Mouse (Mus musculus) gastrocnemius, adult 2 months (tissue): Measurements from ENCODE around the gene Mycbp2. TPM values are rescaled to one million over a fixed set of nuclear protein-coding genes. Genes with fewer than 3 reads are reported as not detected.

Source experiments
- DNase-seq: peaks from one replicate; pipeline ENCODE4 v3.0.0; 2022
- H3K27ac ChIP-seq: fragments of 200-600 bp; 2 replicates; pipeline ENCODE4 v1.8.1; 2022; ENCODE audit warnings: mild to moderate bottlenecking
- H3K4me3 ChIP-seq: fragments of 200-600 bp; 2 replicates; pipeline ENCODE4 v1.8.1; 2022; ENCODE audit warnings: mild to moderate bottlenecking, moderate library complexity
- CTCF ChIP-seq: fragments of 200-600 bp; IDR thresholded peaks from 2 replicates; pipeline ENCODE4 v1.8.1; 2022; ENCODE audit warnings: antibody characterized with exemption, mild to moderate bottlenecking, moderate library complexity
- intact Hi-C: fragments of 180-260 bp; cut with DNase I; formaldehyde crosslinking; loops from one replicate; pipeline ENCODE4 v1.15.1; 2025
- total RNA-seq, 2 experiments: library from RNA; stranded (reverse); gene quantifications; 2 replicates each; pipeline ENCODE4 v1.2.3; 2021

The Mycbp2 gene
- total RNA-seq, 2 experiments from 2014 or later, result 24.4 to 25.6 TPM

DNA sequence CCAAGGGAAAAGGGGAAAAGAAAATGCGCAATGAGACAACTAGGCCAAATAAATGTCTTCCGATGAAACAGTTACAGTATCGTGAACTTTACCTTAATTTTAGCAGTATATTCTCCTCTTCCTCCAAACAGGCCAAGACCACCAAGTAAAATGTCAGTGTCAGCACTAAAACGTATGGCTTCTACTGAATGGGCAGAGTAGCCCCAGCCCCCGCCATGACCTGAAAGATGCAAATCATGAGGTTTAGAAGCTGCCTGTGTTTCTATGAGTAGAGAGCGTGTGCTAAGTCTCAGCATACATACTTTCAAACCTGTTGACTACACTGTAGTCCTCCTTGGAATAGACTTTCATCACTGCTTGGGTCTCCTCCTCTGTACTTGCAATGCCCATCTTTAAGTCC is 104.6 kb downstream of the Mycbp2 start:
- no peak for DNase-seq
- H3K4me3 ChIP-seq, result no peak overlapping the region
- no peak overlapping the region for H3K27ac ChIP-seq
- no peak for TF ChIP-seq CTCF
- intact Hi-C loops, result no loop called here

DNA sequence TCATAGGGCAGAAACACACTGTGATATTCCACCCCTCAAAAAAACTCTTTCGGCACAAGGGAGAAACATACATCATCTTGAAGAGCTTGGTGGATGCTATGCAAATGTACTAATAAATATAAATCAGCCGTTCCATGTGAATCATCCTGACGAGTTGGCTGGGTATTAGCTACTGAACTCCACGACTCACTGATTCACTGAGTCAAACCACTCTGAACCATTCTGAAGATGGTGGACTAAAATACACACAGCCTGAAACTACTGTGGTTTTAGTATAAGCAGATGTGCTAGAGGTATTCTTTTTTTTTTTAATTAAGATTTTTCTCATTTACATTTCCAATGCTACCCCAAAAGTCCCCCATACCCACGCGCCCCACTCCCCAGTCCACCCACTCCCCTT is 111.8 kb downstream of the Mycbp2 start:
- Histone ChIP-seq H3K4me3 (no peak overlapping the region), H3K27ac (no peak overlapping the region)
- TF ChIP-seq CTCF, result no peak
- no peak for DNase-seq
- intact Hi-C loops, result no loop called here

DNA sequence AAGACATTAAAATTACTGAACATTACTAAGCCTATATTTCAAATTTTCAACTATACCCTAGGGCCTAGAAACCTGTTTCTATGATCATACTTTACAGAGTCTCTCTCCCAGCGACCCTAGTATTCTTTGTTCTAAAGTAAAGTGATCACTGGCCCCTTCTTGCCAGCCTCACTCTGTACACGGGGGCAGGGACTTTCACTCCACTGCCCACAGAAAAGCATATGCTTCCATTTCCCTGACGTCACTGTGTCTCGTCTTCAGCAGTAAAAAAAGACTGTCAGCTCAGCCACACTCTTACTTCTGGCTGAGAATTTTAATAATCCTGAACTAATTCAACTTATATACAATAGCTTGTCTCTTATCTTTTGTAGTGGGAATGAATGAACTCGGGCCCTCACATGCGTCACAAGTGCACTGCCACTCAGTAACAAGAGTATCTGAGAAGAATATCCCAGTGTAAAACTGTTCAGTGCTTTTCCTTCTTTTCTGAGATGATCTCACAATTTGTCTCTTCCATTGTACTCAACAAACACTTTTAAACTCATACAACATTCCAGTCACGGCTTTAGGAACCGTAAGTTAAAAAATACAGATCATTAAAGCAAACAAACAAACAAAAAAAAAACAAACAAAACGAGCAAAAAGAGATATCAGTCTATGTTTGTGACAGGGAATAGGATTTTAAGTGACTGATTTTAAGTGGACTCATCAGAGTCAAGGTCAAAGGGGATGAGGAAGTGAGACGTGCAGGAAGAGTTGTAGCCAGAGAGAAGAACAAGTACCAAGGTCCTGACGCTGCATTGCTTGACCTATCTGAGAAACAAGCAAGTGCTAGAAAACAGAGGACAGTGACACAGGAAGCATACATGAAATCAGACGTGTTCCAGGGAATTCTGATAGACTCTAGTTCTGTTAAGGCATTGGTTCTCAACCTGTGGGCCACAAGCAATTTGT is 112.7 kb downstream of the Mycbp2 start:
- no peak for TF ChIP-seq CTCF

DNA sequence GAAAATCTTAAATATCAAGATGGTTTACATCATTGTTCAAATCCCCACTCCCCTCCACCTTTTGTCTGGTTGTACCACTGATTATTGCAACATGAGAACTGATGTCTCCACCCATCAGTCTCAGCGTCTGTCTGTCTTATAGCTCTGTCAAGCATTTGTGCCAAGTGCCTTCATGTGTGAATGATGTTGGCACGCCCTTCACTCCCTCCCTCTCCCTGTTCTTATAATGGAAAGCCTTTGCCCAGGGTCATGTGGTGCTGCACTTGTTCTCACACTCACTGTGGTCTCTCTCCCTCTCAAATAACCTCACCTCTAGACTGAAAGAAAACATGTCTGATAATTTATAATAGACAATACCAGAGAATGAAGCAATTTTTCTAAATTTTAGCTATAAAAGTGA is 124.3 kb downstream of the Mycbp2 start:
- intact Hi-C loops, result no loop called here
- Histone ChIP-seq H3K27ac (no peak overlapping the region), H3K4me3 (no peak overlapping the region)
- no peak for TF ChIP-seq CTCF
- no peak for DNase-seq

More for the DNA sequence above, 112.7 kb downstream of the Mycbp2 start:
- H3K4me3 ChIP-seq, result no peak overlapping the region
- intact Hi-C loops, result no loop called here
- H3K27ac ChIP-seq, result no peak overlapping the region
- no peak for DNase-seq

DNA sequence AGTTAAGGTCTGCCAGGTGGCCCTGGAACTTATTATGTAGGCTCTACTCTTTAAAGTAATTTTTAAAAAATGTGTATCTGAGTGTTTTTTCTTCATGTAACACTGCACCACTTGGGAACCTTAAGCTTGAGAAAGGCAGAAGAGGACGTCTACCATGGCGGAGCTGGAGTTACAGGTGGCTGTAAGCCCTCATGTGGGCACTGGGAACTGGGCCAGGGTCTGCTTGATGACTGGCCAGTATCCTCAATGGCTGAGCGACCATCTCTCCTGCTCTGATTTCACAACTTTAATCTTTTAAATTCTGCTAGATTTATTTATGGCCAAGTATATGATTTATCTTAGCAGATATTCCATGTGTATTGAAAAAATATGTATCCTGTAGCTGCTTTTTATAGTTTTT is 124.9 kb downstream of the Mycbp2 start:
- intact Hi-C loops, result no loop called here
- TF ChIP-seq CTCF, result no peak
- Histone ChIP-seq H3K4me3 (no peak overlapping the region), H3K27ac (no peak overlapping the region)
- no peak for DNase-seq

DNA sequence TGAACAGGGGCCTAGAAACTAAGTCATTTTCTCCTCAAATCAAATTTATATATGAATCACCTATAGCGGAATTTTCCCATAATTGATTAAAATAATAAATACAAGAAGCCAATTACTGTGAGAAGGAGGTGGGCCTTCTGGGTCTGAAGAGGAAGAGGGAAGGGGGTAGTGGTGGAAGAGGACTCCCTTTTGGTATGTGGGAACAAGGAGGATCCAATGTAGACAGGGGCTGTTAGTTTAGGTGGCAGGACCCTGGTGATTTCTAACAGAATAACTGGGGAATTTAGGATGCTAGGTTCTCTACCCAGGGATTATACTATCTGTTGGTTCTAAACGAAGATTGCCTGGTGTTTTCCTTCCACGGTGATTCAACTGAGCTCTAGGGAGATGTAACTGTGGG is 130.3 kb downstream of the Mycbp2 start:
- no peak overlapping the region for H3K27ac ChIP-seq
- no peak overlapping the region for H3K4me3 ChIP-seq
- no peak for TF ChIP-seq CTCF
- intact Hi-C loops, result no loop called here
- no peak for DNase-seq

DNA sequence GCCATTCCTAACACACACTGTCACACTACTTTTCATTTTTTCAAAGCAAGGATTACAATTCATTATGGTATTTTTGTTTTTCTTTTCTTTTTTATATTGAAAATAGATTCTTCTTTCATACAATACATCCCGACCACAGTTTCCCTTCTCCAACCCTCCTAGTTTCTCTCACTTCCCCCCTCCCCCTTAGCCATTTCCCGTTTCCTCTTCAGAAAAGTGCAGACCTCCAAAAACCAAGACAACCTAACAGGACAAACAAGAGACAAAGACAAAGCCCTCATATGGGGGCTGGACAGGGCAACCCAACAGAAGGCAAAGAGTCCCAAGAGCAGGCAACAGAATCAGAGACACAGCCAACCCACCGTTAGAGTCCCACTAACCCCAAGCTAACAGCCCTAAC is 160.0 kb downstream of the Mycbp2 start:
- intact Hi-C loops, result no loop called here
- no peak for DNase-seq
- Histone ChIP-seq H3K4me3 (no peak overlapping the region), H3K27ac (no peak overlapping the region)
- TF ChIP-seq CTCF, result no peak

DNA sequence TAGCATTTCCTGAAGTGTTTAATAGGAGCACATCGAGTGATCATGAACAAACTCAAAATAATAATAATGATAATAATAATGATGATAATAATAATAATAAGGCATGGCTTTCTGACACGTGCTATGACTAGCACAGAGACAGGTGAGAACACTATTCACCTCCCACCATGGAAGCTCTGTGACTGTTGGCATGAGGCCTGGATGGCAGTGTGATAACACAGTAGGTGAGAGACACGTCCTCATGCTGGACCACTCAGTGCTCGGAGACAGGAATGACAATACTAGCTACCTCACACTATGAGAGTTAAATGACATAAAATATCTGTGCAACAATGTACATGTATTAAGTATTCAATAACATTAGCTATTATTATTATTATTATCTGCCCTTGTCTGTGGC is 160.5 kb downstream of the Mycbp2 start:
- TF ChIP-seq CTCF, result no peak
- Histone ChIP-seq H3K4me3 (no peak overlapping the region), H3K27ac (no peak overlapping the region)
- intact Hi-C loops, result no loop called here
- DNase-seq, result no peak

DNA sequence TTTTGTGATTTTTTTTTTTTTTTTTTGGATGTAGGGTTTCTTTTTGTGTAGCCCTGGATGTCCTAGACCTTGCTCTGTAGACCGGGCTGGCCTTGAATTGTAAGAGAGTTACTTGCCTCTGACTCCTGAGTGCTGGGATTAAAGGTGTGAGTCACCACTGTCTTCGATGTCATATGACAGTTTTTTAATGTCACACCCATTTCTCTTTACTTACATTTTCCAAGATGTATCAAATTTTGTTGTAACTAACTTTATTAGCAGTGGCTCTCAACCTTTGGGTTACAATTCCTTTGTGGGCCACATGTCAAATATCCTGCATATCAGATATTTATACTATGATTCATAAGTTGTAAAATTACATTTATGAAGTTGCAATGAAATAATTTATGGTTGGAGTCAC is 166.5 kb downstream of the Mycbp2 start:
- H3K4me3 ChIP-seq, result no peak overlapping the region
- intact Hi-C loops, result no loop called here
- no peak for TF ChIP-seq CTCF
- DNase-seq, result no peak
- H3K27ac ChIP-seq, result no peak overlapping the region

DNA sequence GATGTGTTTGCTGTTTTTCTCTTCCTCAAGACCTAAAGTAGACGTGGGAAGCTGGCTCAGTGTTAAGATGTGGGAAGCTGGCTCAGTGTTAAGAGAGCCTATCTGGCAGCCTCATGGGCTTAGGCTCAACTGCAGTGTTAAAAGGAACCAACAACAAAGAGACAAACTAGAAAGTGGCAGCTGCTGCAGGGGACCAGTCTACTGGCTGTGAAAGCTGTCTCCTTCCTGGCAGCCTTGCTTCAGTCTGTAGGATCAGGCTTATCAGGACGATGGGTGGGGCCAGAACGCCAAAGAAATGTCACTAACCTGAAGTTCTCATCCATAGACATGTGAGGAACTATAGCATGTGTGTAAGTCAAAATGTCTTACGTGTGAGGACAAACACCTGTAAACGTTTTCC is 183.7 kb downstream of the Mycbp2 start:
- DNase-seq, result no peak
- no peak for TF ChIP-seq CTCF
- no peak overlapping the region for H3K27ac ChIP-seq
- H3K4me3 ChIP-seq, result no peak overlapping the region
- intact Hi-C loops, result no loop called here

DNA sequence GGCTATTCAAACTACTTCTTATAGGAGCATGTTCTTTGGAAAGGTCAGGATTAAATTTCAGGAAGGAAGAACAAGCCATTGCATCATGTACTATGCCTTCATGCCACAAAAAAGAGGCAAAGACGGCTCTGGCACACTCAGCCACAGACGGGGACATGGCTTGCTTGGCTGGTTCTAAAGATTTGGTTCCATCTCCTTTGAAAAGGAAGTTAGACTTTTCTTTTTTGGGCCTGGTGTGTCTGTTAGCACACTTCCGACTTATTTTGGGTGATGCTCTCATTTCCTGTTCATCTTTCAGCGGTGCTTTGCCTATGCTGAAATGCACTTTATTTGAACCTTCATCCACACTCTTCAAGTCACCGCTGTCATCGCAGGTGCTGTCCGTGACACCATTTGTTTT is 190.9 kb downstream of the Mycbp2 start:
- no peak for TF ChIP-seq CTCF
- Histone ChIP-seq H3K4me3 (no peak overlapping the region), H3K27ac (no peak overlapping the region)
- intact Hi-C loops, result no loop called here
- DNase-seq, result no peak

DNA sequence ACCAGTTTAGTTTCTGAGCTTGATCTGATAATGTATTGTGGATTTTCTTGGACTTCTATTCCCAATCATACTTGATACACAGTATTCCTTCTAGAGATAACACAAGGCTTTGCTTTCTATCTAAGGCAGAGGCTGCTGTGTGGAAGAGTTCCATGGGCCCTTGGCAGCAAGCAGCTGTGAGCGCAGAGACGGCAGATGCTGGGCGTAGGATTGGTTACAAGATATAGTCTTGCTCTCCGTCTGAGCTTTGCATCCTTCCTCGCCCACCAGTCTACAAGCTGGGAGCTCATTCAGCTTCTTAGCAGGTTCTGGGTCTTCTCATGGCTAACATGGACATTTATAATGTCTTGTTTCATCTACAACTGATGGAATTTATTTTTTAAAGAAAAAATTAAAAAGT is 196.5 kb downstream of the Mycbp2 start:
- DNase-seq, result no peak
- no peak overlapping the region for H3K4me3 ChIP-seq
- no peak for TF ChIP-seq CTCF
- intact Hi-C loops, result no loop called here
- no peak overlapping the region for H3K27ac ChIP-seq

DNA sequence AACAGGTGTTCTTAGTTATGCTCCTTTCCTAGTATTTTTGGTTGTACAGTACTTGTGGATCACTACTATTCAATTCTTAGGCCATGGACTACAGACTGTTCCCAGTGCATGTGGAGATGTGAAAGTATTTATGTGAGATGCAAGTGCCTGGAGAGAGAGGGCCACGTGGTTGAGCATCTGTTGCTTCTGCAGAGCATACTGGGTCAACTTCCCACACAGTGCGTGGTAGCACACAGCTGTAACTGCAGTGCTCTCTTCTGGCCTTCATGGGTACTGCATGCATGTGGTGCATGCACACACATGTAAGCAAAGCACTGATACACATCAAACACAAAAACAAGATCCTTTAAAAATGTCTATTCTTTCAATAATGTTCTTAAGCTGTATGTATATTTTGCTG is 214.6 kb downstream of the Mycbp2 start:
- peak; percentile 38 for DNase-seq
- no peak overlapping the region for H3K27ac ChIP-seq
- intact Hi-C loops, result loop anchor here (1.0 kb wide), 1 partner anchor 67 kb away; no protein-coding TSS in a partner anchor
- H3K4me3 ChIP-seq, result no peak overlapping the region
- peak; percentile 63 for TF ChIP-seq CTCF

DNA sequence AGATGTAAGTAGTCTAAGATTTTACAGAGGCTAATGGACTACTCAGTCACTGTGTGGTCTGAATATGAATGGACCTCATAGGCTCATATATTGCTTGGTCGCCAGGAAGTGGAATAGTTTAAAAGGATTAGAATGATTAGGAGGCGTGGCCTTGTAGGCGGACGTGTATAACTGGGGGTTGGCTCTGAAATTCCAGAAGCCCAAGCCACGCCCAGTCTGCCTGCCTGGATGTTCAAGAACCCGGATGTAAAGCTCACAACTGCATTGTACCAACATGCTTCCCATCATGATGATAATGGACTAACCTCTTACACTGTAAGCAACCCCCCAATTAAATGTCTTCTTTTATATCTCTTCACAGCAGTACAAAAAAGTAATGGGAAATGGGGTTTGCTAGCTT is 220.9 kb downstream of the Mycbp2 start:
- no peak for TF ChIP-seq CTCF
- no peak for DNase-seq
- Histone ChIP-seq H3K4me3 (no peak overlapping the region), H3K27ac (no peak overlapping the region)
- intact Hi-C loops, result loop anchor here (5.0 kb wide), 1 partner anchor 77 kb away; no protein-coding TSS in a partner anchor
